Mouse (Mus musculus) myocyte (in vitro differentiated cells): Measurements from ENCODE around the gene Shf. TPM values are rescaled to one million over a fixed set of nuclear protein-coding genes. Genes with fewer than 3 reads are reported as not detected.
"Not testable (repeated sequence)": the region's sequence is repeated elsewhere in the genome, so short reads cannot be mapped to it uniquely, and the experiment has no call there.

Experiments used
- H3K27me3 ChIP-seq: one replicate; pipeline ENCODE4 v1.6.1; 2011; ENCODE audit not compliant: control insufficient read depth, insufficient read depth, insufficient read length
- H3K36me3 ChIP-seq: one replicate; pipeline ENCODE4 v1.6.1; 2011; ENCODE audit not compliant: control insufficient read depth, insufficient read depth
- H3K4me2 ChIP-seq: one replicate; pipeline ENCODE4 v1.6.1; 2011; ENCODE audit warnings: low read depth, control low read depth
- H3K4me3 ChIP-seq: one replicate; pipeline ENCODE4 v1.5.1; 2011; ENCODE audit warnings: mild to moderate bottlenecking, control low read depth, moderate library complexity
- H3K79me2 ChIP-seq: one replicate; pipeline ENCODE4 v1.6.1; 2011; ENCODE audit not compliant: control insufficient read depth, insufficient read depth
- H3ac ChIP-seq: one replicate; pipeline ENCODE4 v1.6.1; 2011; ENCODE audit not compliant: control insufficient read depth, insufficient read length
- MAX ChIP-seq: IDR thresholded peaks from one replicate; pipeline ENCODE4 v1.6.1; 2011; ENCODE audit warnings: low read depth, mild to moderate bottlenecking, control low read depth
- MYOD1 ChIP-seq, 3 experiments: IDR thresholded peaks; one replicate each; pipeline ENCODE4 v1.6.1; 2011; ENCODE audit warnings: control low read depth in 2 of 3, low read depth in 2 of 3, mild to moderate bottlenecking in 2 of 3, moderate library complexity in 1 of 3; ENCODE audit not compliant: insufficient read length in 2 of 3, control insufficient read depth in 1 of 3
- MYOG ChIP-seq, 3 experiments: IDR thresholded peaks; one replicate each; pipeline ENCODE4 v1.6.1; 2011; ENCODE audit warnings: control low read depth in 2 of 3, low read depth in 2 of 3, mild to moderate bottlenecking in 2 of 3; ENCODE audit not compliant: insufficient read length in 2 of 3, control insufficient read depth in 1 of 3, insufficient read depth in 1 of 3
- POLR2A ChIP-seq: IDR thresholded peaks from one replicate; pipeline ENCODE4 v1.6.1; 2011; ENCODE audit warnings: low read depth, mild to moderate bottlenecking, control low read depth, moderate library complexity; ENCODE audit not compliant: insufficient read length
- POLR2AphosphoS2 ChIP-seq: IDR thresholded peaks from one replicate; pipeline ENCODE4 v1.6.1; 2011; ENCODE audit warnings: low read depth, control low read depth; ENCODE audit not compliant: insufficient read length
- REST ChIP-seq: IDR thresholded peaks from one replicate; pipeline ENCODE4 v1.6.1; 2011; ENCODE audit warnings: mild to moderate bottlenecking, control low read depth, moderate library complexity; ENCODE audit not compliant: insufficient read depth, insufficient read length
- SRF ChIP-seq: IDR thresholded peaks from one replicate; pipeline ENCODE4 v1.6.1; 2011; ENCODE audit warnings: low read depth; ENCODE audit not compliant: control insufficient read depth, insufficient read length
- USF1 ChIP-seq: IDR thresholded peaks from one replicate; pipeline ENCODE4 v1.6.1; 2011; ENCODE audit warnings: low read depth, mild to moderate bottlenecking, control low read depth, moderate library complexity
- polyA plus RNA-seq: library from polyadenylated mRNA; unstranded; fragments of >200 nt; fragmentation: generic; extraction: Trizol; gene quantifications from one replicate; pipeline ENCODE4 v1.2.1, GENCODE M21; 2012; ENCODE audit warnings: missing spikeins

Shf gene
- polyA plus RNA-seq, 1 experiment = 48.5 TPM

DNA sequence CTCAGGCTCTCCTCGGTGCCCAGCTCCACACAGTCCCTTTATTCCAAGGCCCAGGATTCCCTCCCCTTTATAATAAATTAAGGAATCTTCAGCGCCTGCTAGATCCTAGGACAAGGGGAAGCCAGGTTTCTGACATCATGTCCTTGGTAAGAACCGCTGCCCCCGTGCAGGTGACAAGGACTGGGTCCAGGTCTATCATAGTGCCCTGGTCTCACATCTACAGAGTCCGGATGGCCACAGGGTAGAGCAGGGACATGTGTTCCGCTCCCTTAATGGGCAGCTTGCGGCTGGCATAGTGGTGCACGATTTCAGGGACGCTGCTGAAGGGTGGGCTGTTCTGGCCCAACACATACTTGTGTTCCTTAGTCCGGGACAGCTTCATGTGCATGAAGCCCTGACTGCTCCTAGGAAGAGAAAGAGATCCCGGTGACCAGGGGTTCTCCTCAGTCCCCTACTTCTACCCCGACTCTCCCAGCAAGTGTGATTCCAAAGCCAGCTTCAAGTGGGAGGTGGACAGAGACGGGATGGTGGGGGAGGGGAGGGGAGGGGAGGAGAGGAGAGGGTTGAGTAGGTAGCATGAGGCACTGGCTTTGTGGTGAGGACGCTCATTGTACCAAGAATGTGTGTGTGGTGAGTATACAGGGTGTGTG, 19.7 kb downstream of the Shf start:
- H3K36me3 ChIP-seq = peaks cover 3% of the 10 kb centered on the region
- peak overlapping the region; percentile 79 for H3ac ChIP-seq
- no peak for TF ChIP-seq REST
- TF ChIP-seq POLR2AphosphoS2 = peak; percentile 21
- H3K4me2 ChIP-seq = peak overlapping the region; percentile 79
- peak overlapping the region; percentile 26 for H3K4me3 ChIP-seq
- no peaks in the 10 kb centered on the region for H3K27me3 ChIP-seq
- no peaks in the 10 kb centered on the region for H3K79me2 ChIP-seq

GRCm38 (mm10) chr2:122348531-122349131, 20.3 kb downstream of the Shf start:
- Histone ChIP-seq H3ac (peak overlapping the region; percentile 79), H3K36me3 (peaks cover 3% of the 10 kb centered on the region), H3K4me2 (peak overlapping the region; percentile 79), H3K79me2 (no peaks in the 10 kb centered on the region), H3K27me3 (no peaks in the 10 kb centered on the region), H3K4me3 (peak overlapping the region; percentile 26)
- peak; percentile 30 for TF ChIP-seq SRF
- TF ChIP-seq REST = no peak
- TF ChIP-seq MAX = no peak
- TF ChIP-seq POLR2AphosphoS2 = peak; percentile 89
- no peak for TF ChIP-seq POLR2A
- TF ChIP-seq MYOD1 (IDR thresholded peaks at IDR 0.05; ENCODE audit: control insufficient read depth in 1 of 3, insufficient read length in 2 of 3, low read depth in 2 of 3) = peak in 1 of 3 experiments; percentile 24
- TF ChIP-seq MYOG (IDR thresholded peaks at IDR 0.05; ENCODE audit: control insufficient read depth in 1 of 3, insufficient read depth in 1 of 3, insufficient read length in 2 of 3, low read depth in 2 of 3) = peak in 1 of 3 experiments; percentile 10
- no peak for TF ChIP-seq USF1

DNA sequence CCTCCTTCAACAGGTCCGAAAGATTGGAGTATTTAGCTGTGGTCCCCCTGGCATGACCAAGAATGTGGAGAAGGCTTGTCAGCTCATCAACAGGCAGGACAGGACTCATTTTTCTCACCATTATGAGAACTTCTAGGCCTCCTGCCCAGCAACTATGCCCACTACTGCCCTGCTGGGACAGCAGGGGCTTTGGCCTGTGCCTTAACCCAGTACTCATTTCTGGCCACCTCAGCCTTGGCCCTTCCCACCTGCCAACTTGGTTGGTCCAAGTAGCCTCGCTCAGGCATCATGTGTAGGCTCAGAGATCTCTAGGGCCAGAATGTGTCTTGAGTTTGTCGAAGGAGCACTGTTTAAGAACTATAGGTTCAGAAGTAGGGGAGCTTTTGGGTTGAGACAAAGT, 21.7 kb downstream of the Shf start:
- Histone ChIP-seq H3K27me3 (no peaks in the 10 kb centered on the region), H3K4me3 (no peak overlapping the region)
- TF ChIP-seq MYOG (IDR thresholded peaks at IDR 0.05; ENCODE audit: control insufficient read depth in 1 of 3, insufficient read depth in 1 of 3, insufficient read length in 2 of 3, low read depth in 2 of 3) (no peak), POLR2A (no peak), POLR2AphosphoS2 (peak; percentile 32)

GRCm38 (mm10) chr2:122346164-122346563, 22.8 kb downstream of the Shf start:
- H3ac ChIP-seq, H3K79me2 ChIP-seq, H3K27me3 ChIP-seq, H3K4me3 ChIP-seq, H3K4me2 ChIP-seq, H3K36me3 ChIP-seq: not testable (repeated sequence)
- TF ChIP-seq POLR2AphosphoS2 = peak; percentile 20

More for the DNA sequence above, 21.7 kb downstream of the Shf start:
- H3K4me2 ChIP-seq = no peak overlapping the region
- H3K79me2 ChIP-seq = no peaks in the 10 kb centered on the region
- H3ac ChIP-seq = no peak overlapping the region
- peaks cover 3% of the 10 kb centered on the region for H3K36me3 ChIP-seq

GRCm38 (mm10) chr2:122345106-122345893, 23.7 kb downstream of the Shf start:
- Histone ChIP-seq H3K79me2 (no peaks in the 10 kb centered on the region), H3K4me2 (no peak overlapping the region), H3ac (no peak overlapping the region), H3K36me3 (no peaks in the 10 kb centered on the region), H3K4me3 (no peak overlapping the region), H3K27me3 (no peaks in the 10 kb centered on the region)
- TF ChIP-seq REST = no peak
- peak; percentile 15 for TF ChIP-seq POLR2AphosphoS2

DNA sequence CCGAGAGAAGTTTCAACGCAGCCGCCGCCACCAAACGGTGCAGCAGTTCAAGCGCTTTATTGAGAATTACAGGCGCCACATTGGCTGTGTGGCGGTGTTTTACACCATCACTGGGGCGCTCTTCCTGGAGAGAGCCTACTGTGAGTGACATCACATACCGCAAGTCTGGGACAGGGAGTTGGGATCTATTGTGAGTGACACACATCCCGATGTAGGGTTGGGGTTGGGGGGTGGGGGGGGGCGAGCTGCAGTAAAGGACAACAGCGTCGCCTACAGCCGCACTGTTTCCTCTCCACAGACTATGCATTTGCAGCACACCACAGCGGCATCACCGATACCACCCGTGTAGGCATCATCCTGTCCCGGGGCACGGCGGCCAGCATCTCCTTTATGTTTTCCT, 31.7 kb downstream of the Shf start:
- TF ChIP-seq MYOD1 (IDR thresholded peaks at IDR 0.05; ENCODE audit: control insufficient read depth in 1 of 3, insufficient read length in 2 of 3, low read depth in 2 of 3) = no peak
- TF ChIP-seq POLR2AphosphoS2 = no peak
- Histone ChIP-seq H3K4me3 (no peak overlapping the region), H3ac (no peak overlapping the region), H3K27me3 (no peaks in the 10 kb centered on the region), H3K79me2 (no peaks in the 10 kb centered on the region), H3K36me3 (no peaks in the 10 kb centered on the region), H3K4me2 (no peak overlapping the region)
